Mouse (Mus musculus) intestine, embryonic 16.5 days (tissue): ENCODE data around the gene Slc15a1. TPM values are rescaled to one million over a fixed set of nuclear protein-coding genes. Genes with fewer than 3 reads are reported as not detected.
A peak's percentile ranks its signal among the peaks of the same experiment; 100 is the strongest.

Experiments used
- ATAC-seq: fragments of 200-750 bp; cut with Nextera tagmentation; 2 replicates; pipeline ENCODE4 v1.8.0; 2017; ENCODE audit warnings: moderate TSS enrichment, moderate library complexity
- H3K27ac ChIP-seq: fragments of 300-500 bp; sonication (generic); 2 replicates; pipeline ENCODE4 v1.5.1; 2014; ENCODE audit warnings: mild to moderate bottlenecking, low read length
- H3K27me3 ChIP-seq: fragments of 300-500 bp; sonication (generic); replicated peaks from 2 replicates; pipeline ENCODE4 v1.6.1; 2014; ENCODE audit warnings: low read length, control low read depth, mixed read lengths; ENCODE audit not compliant: control insufficient read depth, insufficient read depth
- H3K36me3 ChIP-seq: fragments of 300-500 bp; sonication (generic); 2 replicates; pipeline ENCODE4 v1.6.1; 2014; ENCODE audit warnings: low read length, control low read depth; ENCODE audit not compliant: control insufficient read depth, insufficient read depth
- H3K4me1 ChIP-seq: fragments of 300-500 bp; sonication (generic); 2 replicates; pipeline ENCODE4 v1.6.1; 2014; ENCODE audit warnings: low read length, control low read depth, mixed read lengths; ENCODE audit not compliant: control insufficient read depth, insufficient read depth
- H3K4me2 ChIP-seq: fragments of 300-500 bp; sonication (generic); 2 replicates; pipeline ENCODE4 v1.6.1; 2014; ENCODE audit warnings: low read depth, low read length, control low read depth
- H3K4me3 ChIP-seq: fragments of 300-500 bp; sonication (generic); 2 replicates; pipeline ENCODE4 v1.5.1; 2014; ENCODE audit warnings: mild to moderate bottlenecking, low read length
- H3K9ac ChIP-seq: fragments of 300-500 bp; sonication (generic); 2 replicates; pipeline ENCODE4 v1.6.1; 2014; ENCODE audit warnings: low read depth, low read length
- H3K9me3 ChIP-seq: fragments of 300-500 bp; sonication (generic); 2 replicates; pipeline ENCODE4 v1.6.1; 2016; ENCODE audit warnings: low read length, control low read depth; ENCODE audit not compliant: control insufficient read depth
- WGBS: fragments of 180-500 bp; shearing (Covaris S2); extraction: QIAGEN DNeasy Blood & Tissue Kit; methylation state at CpG from one replicate; pipeline ENCODE4 v1.1.7; 2014; 5-methylcytosine and 5-hydroxymethylcytosine counted together
- polyA plus RNA-seq: library from polyadenylated mRNA; unstranded; fragments of >200 nt; fragmentation: Nextera tagmentation; extraction: Ambion mirVana; gene quantifications from 2 replicates; pipeline ENCODE4 v1.2.1, GENCODE M21; 2015

Gene Slc15a1
- 12.6 and 18.7 TPM in 2 replicates for polyA plus RNA-seq

GRCm38 (mm10) chr14:121504781-121505484, at the start of gene Slc15a1:
TSS of gene Slc15a1 (minus strand) at chr14:121505252.
- H3K36me3 ChIP-seq, result no peaks in the 10 kb centered on the region
- peak; percentile 59 for ATAC-seq
- peak within 1 kb of the TSS; percentile 45 for H3K4me2 ChIP-seq
- H3K4me1 ChIP-seq, result peaks cover 7% of the 10 kb centered on the region; the same call in 1 of the 2 replicates
- peak within 1 kb of the TSS; percentile 55 for H3K9ac ChIP-seq
- H3K27me3 ChIP-seq, result no peaks in the 10 kb centered on the region
- no peaks in the 10 kb centered on the region for H3K9me3 ChIP-seq
- 16% methylated on average over 33 of the region's 33 CpGs for WGBS
- peak within 1 kb of the TSS; percentile 39 for H3K4me3 ChIP-seq
- no peak within 1 kb of the TSS for H3K27ac ChIP-seq

GRCm38 (mm10) chr14:121553785-121554184, 48.7 kb upstream of the Slc15a1 start:
- Histone ChIP-seq H3K4me1 (no peaks in the 10 kb centered on the region), H3K27me3 (no peaks in the 10 kb centered on the region), H3K27ac (no peak overlapping the region), H3K9me3 (no peaks in the 10 kb centered on the region), H3K36me3 (peaks cover 2% of the 10 kb centered on the region), H3K9ac (no peak overlapping the region), H3K4me2 (no peak overlapping the region), H3K4me3 (no peak overlapping the region)
- no peak; the same call in 1 of the 2 replicates for ATAC-seq

GRCm38 (mm10) chr14:121552586-121552985, 47.5 kb upstream of the Slc15a1 start:
- H3K9ac ChIP-seq, result no peak overlapping the region

GRCm38 (mm10) chr14:121549834-121550233, 44.8 kb upstream of the Slc15a1 start:
- H3K4me3 ChIP-seq, result no peak overlapping the region
- H3K27me3 ChIP-seq, result no peaks in the 10 kb centered on the region
- H3K4me2 ChIP-seq, result no peak overlapping the region
- peaks cover 12% of the 10 kb centered on the region; the same call in 1 of the 2 replicates for H3K36me3 ChIP-seq
- H3K4me1 ChIP-seq, result no peaks in the 10 kb centered on the region
- H3K9me3 ChIP-seq, result no peaks in the 10 kb centered on the region
- H3K9ac ChIP-seq, result no peak overlapping the region
- H3K27ac ChIP-seq, result no peak overlapping the region
- ATAC-seq, result 0 out of 2 replicates have a peak, but pooled peaks have one; percentile 26
- 81% methylated on average over 6 of the region's 6 CpGs for WGBS

More at GRCm38 (mm10) chr14:121552586-121552985, 47.5 kb upstream of the Slc15a1 start:
- Histone ChIP-seq H3K4me1 (no peaks in the 10 kb centered on the region), H3K9me3 (no peaks in the 10 kb centered on the region), H3K36me3 (peaks cover 2% of the 10 kb centered on the region), H3K4me2 (no peak overlapping the region), H3K27ac (no peak overlapping the region), H3K27me3 (no peaks in the 10 kb centered on the region), H3K4me3 (no peak overlapping the region)
- no peak for ATAC-seq
- 82% methylated on average over 5 of the region's 5 CpGs for WGBS

GRCm38 (mm10) chr14:121547745-121548144, 42.7 kb upstream of the Slc15a1 start:
- H3K27me3 ChIP-seq, result no peaks in the 10 kb centered on the region
- H3K4me1 ChIP-seq, result no peaks in the 10 kb centered on the region
- H3K9ac ChIP-seq, result no peak overlapping the region
- no peak overlapping the region for H3K4me3 ChIP-seq
- no peaks in the 10 kb centered on the region for H3K9me3 ChIP-seq
- peaks cover 14% of the 10 kb centered on the region; the same call in 1 of the 2 replicates for H3K36me3 ChIP-seq
- 52% methylated on average over 7 of the region's 7 CpGs for WGBS
- no peak overlapping the region for H3K4me2 ChIP-seq
- no peak for ATAC-seq
- no peak overlapping the region for H3K27ac ChIP-seq

GRCm38 (mm10) chr14:121546621-121547020, 41.6 kb upstream of the Slc15a1 start:
- Histone ChIP-seq H3K9ac (no peak overlapping the region), H3K27me3 (no peaks in the 10 kb centered on the region), H3K4me3 (no peak overlapping the region), H3K4me2 (no peak overlapping the region), H3K27ac (no peak overlapping the region), H3K36me3 (peaks cover 14% of the 10 kb centered on the region; the same call in 1 of the 2 replicates), H3K9me3 (no peaks in the 10 kb centered on the region), H3K4me1 (no peaks in the 10 kb centered on the region)
- ATAC-seq, result no peak
- WGBS, result 87% methylated on average over 5 of the region's 5 CpGs

GRCm38 (mm10) chr14:121545551-121546331, 40.7 kb upstream of the Slc15a1 start:
- no peak for ATAC-seq
- Histone ChIP-seq H3K4me1 (no peaks in the 10 kb centered on the region), H3K4me3 (no peak overlapping the region), H3K9me3 (no peaks in the 10 kb centered on the region), H3K36me3 (peaks cover 20% of the 10 kb centered on the region; the same call in 1 of the 2 replicates), H3K27ac (no peak overlapping the region), H3K27me3 (no peaks in the 10 kb centered on the region), H3K4me2 (no peak overlapping the region), H3K9ac (no peak overlapping the region)
- WGBS, result 87% methylated on average over 14 of the region's 14 CpGs

- H3K4me3 ChIP-seq, result no peak overlapping the region
- no peak overlapping the region for H3K9ac ChIP-seq
- no peaks in the 10 kb centered on the region for H3K9me3 ChIP-seq
- H3K27ac ChIP-seq, result no peak overlapping the region
- H3K4me1 ChIP-seq, result peaks cover 2% of the 10 kb centered on the region; the same call in 1 of the 2 replicates
- H3K36me3 ChIP-seq, result peaks cover 15% of the 10 kb centered on the region; the same call in 1 of the 2 replicates
- H3K4me2 ChIP-seq, result peak overlapping the region; percentile 37; the same call in 1 of the 2 replicates
- H3K27me3 ChIP-seq, result no peaks in the 10 kb centered on the region
- peak; percentile 77 for ATAC-seq
- 53% methylated on average over 7 of the region's 7 CpGs for WGBS
These were observed 36.2 kb upstream of the Slc15a1 start for GRCm38 (mm10) chr14:121541262-121541661.

GRCm38 (mm10) chr14:121534501-121534900, 29.4 kb upstream of the Slc15a1 start:
- Histone ChIP-seq H3K4me1 (peaks cover 2% of the 10 kb centered on the region; the same call in 1 of the 2 replicates), H3K36me3 (no peaks in the 10 kb centered on the region), H3K27me3 (peaks cover 2% of the 10 kb centered on the region; the same call in 1 of the 2 replicates), H3K4me3 (no peak overlapping the region), H3K27ac (no peak overlapping the region), H3K9me3 (no peaks in the 10 kb centered on the region), H3K4me2 (no peak overlapping the region), H3K9ac (no peak overlapping the region)
- no peak for ATAC-seq
- 85% methylated on average over 3 of the region's 3 CpGs for WGBS
